Mouse (Mus musculus) brain, adult 2 months (tissue): Measurements from ENCODE around the gene Slc7a5.

Experiments used
- DNase-seq: peaks from one replicate; pipeline ENCODE4 v3.0.0; 2011; ENCODE audit warnings: low read depth, low spot score

Gene Slc7a5

GRCm38 (mm10) chr8:121907587-121908248 is at the start of gene Slc7a5:
TSS of gene Slc7a5 (minus strand) at chr8:121907694.
- peak; percentile 97 for DNase-seq

GRCm38 (mm10) chr8:121955825-121956500 is 48.5 kb upstream of the Slc7a5 start:
- DNase-seq = peak; percentile 37

GRCm38 (mm10) chr8:121954981-121955555 is 47.6 kb upstream of the Slc7a5 start:
- no peak for DNase-seq

- no peak for DNase-seq
These were observed 46.5 kb upstream of the Slc7a5 start for GRCm38 (mm10) chr8:121953821-121954545.

- no peak for DNase-seq
These were observed 45.3 kb upstream of the Slc7a5 start for GRCm38 (mm10) chr8:121952800-121953199.

- DNase-seq = no peak
These were observed 44.6 kb upstream of the Slc7a5 start for GRCm38 (mm10) chr8:121952122-121952521.

- DNase-seq = no peak
These were observed 44.1 kb upstream of the Slc7a5 start for GRCm38 (mm10) chr8:121951656-121952009.

- peak; percentile 59 for DNase-seq
These were observed 43.5 kb upstream of the Slc7a5 start for GRCm38 (mm10) chr8:121950749-121951655.

GRCm38 (mm10) chr8:121949941-121950748 is 42.7 kb upstream of the Slc7a5 start:
- peak; percentile 100 for DNase-seq

GRCm38 (mm10) chr8:121949222-121949800 is 41.8 kb upstream of the Slc7a5 start, which contains the start of gene Banp:
TSS of gene Banp (plus strand) at chr8:121949750.
- DNase-seq = no peak

- DNase-seq = no peak
These were observed 41.0 kb upstream of the Slc7a5 start for GRCm38 (mm10) chr8:121948321-121949145.

GRCm38 (mm10) chr8:121947753-121948141 is 40.3 kb upstream of the Slc7a5 start:
- peak; percentile 71 for DNase-seq

GRCm38 (mm10) chr8:121947047-121947752 is 39.7 kb upstream of the Slc7a5 start:
- no peak for DNase-seq

- DNase-seq = no peak
These were observed 38.9 kb upstream of the Slc7a5 start for GRCm38 (mm10) chr8:121946351-121946750.

- DNase-seq = no peak
These were observed 37.3 kb upstream of the Slc7a5 start, which contains the start of gene Car5a for GRCm38 (mm10) chr8:121944831-121945230. TSS of gene Car5a (minus strand) at chr8:121944904.

- no peak for DNase-seq
These were observed 36.2 kb upstream of the Slc7a5 start for GRCm38 (mm10) chr8:121943716-121944115.

GRCm38 (mm10) chr8:121943057-121943540 is 35.6 kb upstream of the Slc7a5 start:
- no peak for DNase-seq

- DNase-seq = no peak
These were observed 31.2 kb upstream of the Slc7a5 start for GRCm38 (mm10) chr8:121938732-121939131.
